Mouse (Mus musculus) ES-Bruce4 (cell line): Measurements from ENCODE around the gene Spopl.
"Not testable (repeated sequence)": the region's sequence is repeated elsewhere in the genome, so short reads cannot be mapped to it uniquely, and the experiment has no call there.

ENCODE experiments used
- CTCF ChIP-seq: IDR thresholded peaks from one replicate; pipeline ENCODE4 v1.8.1; 2011; ENCODE audit warnings: low read depth, low read length
- POLR2A ChIP-seq: IDR thresholded peaks from one replicate; pipeline ENCODE4 v1.8.1; 2011; ENCODE audit warnings: low read length; ENCODE audit not compliant: insufficient read depth

DNA sequence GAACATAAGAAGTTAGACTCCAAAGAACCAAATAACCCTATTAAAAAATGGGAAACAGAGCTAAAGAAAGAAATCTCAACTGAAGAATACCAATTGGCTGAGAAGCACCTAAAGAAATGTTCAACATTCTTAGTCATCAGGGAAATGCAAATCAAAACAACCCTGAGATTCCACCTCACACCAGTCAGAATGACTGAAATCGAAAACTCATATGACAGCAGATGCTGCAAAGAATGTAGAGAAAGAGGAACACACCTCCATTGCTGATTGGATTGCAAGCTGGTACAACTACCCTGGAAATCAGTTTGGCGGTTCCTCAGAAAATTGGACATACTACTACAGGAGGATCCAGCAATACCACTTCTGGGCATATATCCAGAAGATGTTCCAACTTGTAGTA lies 44.2 kb downstream of the Spopl start:
- not testable (repeated sequence) for TF ChIP-seq POLR2A, CTCF
